Mouse (Mus musculus): ENCODE data around the gene Col13a1. TPM values are rescaled to one million over a fixed set of nuclear protein-coding genes. Genes with fewer than 3 reads are reported as not detected.
A peak's percentile ranks its signal among the peaks of the same experiment; 100 is the strongest.

The Col13a1 gene
- polyA plus RNA-seq, 2 experiments = 5.5 to 10.2 TPM

DNA sequence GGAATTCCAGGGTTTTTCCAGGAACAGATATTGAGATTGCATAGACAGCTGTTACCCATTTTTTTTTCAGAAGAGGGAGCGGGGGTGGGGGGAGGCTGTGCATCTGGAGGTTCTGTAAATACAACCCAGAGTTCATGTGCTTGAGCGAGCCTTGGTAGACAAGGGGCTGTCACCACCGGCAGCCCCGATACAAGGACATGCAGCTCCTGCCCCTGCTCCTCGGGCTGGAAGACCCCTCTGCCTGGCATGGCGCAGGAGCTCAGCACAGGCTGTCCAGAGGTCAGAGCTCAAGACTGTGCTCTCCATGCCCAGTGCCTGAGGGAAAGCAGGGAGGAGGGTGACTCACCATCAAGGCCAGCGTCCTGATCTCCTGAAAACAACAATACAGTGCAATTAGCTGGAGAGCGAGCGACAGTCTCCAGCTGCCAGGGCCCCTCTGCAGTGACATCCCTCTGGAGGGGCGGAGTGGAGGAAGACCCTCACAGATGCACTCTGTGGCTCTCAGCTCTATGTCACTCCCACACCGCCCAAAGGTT is 112.8 kb downstream of the Col13a1 start:
- Histone ChIP-seq H3K36me3 (ENCODE audit: control insufficient read depth, insufficient read depth, low read length) (no peaks in the 10 kb centered on the region), H3K27me3 (ENCODE audit: control insufficient read depth, insufficient read depth, low read length) (no peaks in the 10 kb centered on the region), H3K9ac (ENCODE audit: low read depth, low read length, severe bottlenecking) (no peak overlapping the region), H3K9me3 (ENCODE audit: control insufficient read depth, low read length) (peaks cover 20% of the 10 kb centered on the region), H3K4me1 (ENCODE audit: control insufficient read depth, insufficient read depth, low read length) (peaks cover 6% of the 10 kb centered on the region), H3K4me2 (replicated peaks; ENCODE audit: low read depth, low read length, severe bottlenecking) (no peak overlapping the region), H3K4me3 (replicated peaks; ENCODE audit: low read length) (no peak overlapping the region), H3K27ac (replicated peaks; ENCODE audit: low read depth, low read length) (no peak overlapping the region; the same call in 1 of the 2 replicates)
- no peak for TF ChIP-seq POLR2A (IDR thresholded peaks at IDR 0.05; ENCODE audit: borderline replicate concordance, extremely low read depth, insufficient read depth, insufficient read length)
- DNase-seq (ENCODE audit: low spot score) = peak; percentile 49
- peak; percentile 71 for ATAC-seq (ENCODE audit: low FRiP score, low read depth)
- WGBS = 42% methylated on average over 11 of the region's 11 CpGs

DNA sequence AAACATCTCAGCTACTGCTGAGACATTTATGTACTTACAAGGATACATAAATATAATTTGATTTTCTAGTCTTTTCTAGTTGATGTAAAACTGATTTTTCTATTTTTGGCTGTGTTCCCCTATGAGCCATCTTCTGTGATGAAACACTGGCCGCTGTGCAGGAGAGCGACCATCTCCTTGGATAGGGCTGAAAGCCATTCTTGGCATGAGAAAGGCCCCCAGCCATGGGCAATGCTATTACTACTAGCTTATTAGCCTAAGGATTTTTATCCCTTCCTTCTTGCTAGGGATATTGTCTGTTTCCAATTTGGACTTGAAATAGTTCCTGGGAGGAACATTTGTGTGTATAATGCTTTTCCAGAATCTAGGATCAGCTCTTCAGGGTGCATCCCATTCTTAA is 119.5 kb downstream of the Col13a1 start:
- Histone ChIP-seq H3K27ac (replicated peaks; ENCODE audit: low read depth, low read length) (no peak overlapping the region), H3K9ac (ENCODE audit: low read depth, low read length, severe bottlenecking) (no peak overlapping the region), H3K27me3 (ENCODE audit: control insufficient read depth, insufficient read depth, low read length) (no peaks in the 10 kb centered on the region), H3K36me3 (ENCODE audit: control insufficient read depth, insufficient read depth, low read length) (no peaks in the 10 kb centered on the region), H3K4me1 (ENCODE audit: control insufficient read depth, insufficient read depth, low read length) (no peaks in the 10 kb centered on the region), H3K4me3 (replicated peaks; ENCODE audit: low read length) (no peak overlapping the region), H3K4me2 (replicated peaks; ENCODE audit: low read depth, low read length, severe bottlenecking) (no peak overlapping the region), H3K9me3 (ENCODE audit: control insufficient read depth, low read length) (peaks cover 20% of the 10 kb centered on the region)
- no peak for TF ChIP-seq POLR2A (IDR thresholded peaks at IDR 0.05; ENCODE audit: borderline replicate concordance, extremely low read depth, insufficient read depth, insufficient read length)
- DNase-seq (ENCODE audit: low spot score) = no peak
- whole genome bisulfite sequencing = 78% methylated on average over 2 of the region's 2 CpGs
- ATAC-seq (ENCODE audit: low FRiP score, low read depth) = no peak

DNA sequence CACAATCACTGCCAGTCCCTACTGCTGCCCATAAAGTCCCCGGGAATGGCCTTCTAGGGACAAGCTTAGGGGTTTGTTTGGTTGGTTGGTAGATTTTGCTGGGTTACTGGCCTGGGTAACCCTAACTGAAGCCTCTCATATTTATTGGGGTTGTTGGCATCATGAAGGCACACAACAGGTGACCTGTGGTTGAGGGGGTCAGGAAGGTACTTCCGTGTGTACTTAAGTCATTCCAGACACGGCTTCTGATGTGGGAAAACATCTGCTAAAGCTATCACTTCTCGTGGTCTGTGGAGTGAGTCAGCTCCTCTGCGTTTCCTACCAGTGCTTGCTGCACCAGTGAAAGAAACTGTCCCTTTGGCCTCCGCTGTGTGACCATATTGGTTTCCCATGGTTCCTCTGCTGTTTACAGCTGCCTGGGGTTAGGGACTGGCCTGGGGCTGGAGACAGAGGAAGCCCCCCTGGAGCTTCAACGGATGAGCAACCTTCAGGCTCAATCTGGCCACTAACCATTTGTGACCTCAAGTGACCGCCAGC is 123.7 kb downstream of the Col13a1 start:
- H3K9ac ChIP-seq (ENCODE audit: low read depth, low read length, severe bottlenecking) = no peak overlapping the region
- ATAC-seq (ENCODE audit: low FRiP score, low read depth) (no peak), DNase-seq (ENCODE audit: low spot score) (no peak)
- H3K36me3 ChIP-seq (ENCODE audit: control insufficient read depth, insufficient read depth, low read length) = no peaks in the 10 kb centered on the region
- TF ChIP-seq POLR2A (IDR thresholded peaks at IDR 0.05; ENCODE audit: borderline replicate concordance, extremely low read depth, insufficient read depth, insufficient read length) = no peak
- whole genome bisulfite sequencing = 55% methylated on average over 8 of the region's 8 CpGs
- H3K27me3 ChIP-seq (ENCODE audit: control insufficient read depth, insufficient read depth, low read length) = no peaks in the 10 kb centered on the region
- peaks cover 6% of the 10 kb centered on the region for H3K4me1 ChIP-seq (ENCODE audit: control insufficient read depth, insufficient read depth, low read length)
- no peak overlapping the region for H3K4me3 ChIP-seq (replicated peaks; ENCODE audit: low read length)
- H3K9me3 ChIP-seq (ENCODE audit: control insufficient read depth, low read length) = no peaks in the 10 kb centered on the region
- H3K27ac ChIP-seq (replicated peaks; ENCODE audit: low read depth, low read length) = no peak overlapping the region
- H3K4me2 ChIP-seq (replicated peaks; ENCODE audit: low read depth, low read length, severe bottlenecking) = no peak overlapping the region

DNA sequence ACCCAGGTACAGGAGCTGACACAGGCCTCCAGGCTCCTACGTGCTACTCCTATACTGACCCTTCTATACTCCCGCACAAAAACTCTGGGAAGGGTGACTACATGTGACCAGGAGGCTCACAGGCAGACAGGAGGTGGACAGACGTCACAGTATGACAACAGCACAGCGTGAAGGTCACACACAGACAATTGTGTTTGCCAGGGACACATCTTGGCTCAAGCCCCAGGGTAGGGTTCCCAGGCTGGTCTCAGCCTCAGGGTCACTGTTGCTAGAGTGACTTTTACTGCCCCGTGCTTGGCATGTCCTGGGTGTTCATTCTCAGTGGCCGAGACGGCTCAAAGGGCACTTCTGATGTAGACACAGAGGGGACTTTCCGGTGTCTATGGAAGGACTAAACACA is 126.1 kb downstream of the Col13a1 start:
- WGBS = 84% methylated on average over 8 of the region's 8 CpGs
- Histone ChIP-seq H3K27ac (replicated peaks; ENCODE audit: low read depth, low read length) (no peak overlapping the region), H3K9ac (ENCODE audit: low read depth, low read length, severe bottlenecking) (no peak overlapping the region)

DNA sequence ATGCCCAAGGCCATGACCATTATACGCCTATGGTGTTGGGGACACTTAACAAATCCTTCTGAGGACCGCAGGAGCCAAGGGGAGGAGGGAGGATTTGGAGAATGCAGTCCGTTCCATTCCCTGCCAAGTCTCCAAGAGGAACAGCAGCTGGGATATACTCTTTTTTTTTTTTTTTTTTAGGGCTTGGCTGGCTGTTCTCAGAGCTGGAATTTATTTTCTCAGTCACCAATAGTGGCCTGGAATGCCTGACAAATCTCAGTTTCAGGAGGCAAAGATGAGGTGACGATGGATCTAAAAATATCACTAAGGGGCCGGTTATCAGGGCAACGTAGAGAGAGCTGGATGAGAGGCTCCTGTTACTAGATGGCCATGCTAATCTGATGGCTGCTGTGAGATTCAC is 130.4 kb downstream of the Col13a1 start:
- TF ChIP-seq POLR2A (IDR thresholded peaks at IDR 0.05; ENCODE audit: borderline replicate concordance, extremely low read depth, insufficient read depth, insufficient read length) = no peak

More for the DNA sequence above, 126.1 kb downstream of the Col13a1 start:
- Histone ChIP-seq H3K36me3 (ENCODE audit: control insufficient read depth, insufficient read depth, low read length) (no peaks in the 10 kb centered on the region), H3K4me1 (ENCODE audit: control insufficient read depth, insufficient read depth, low read length) (peaks cover 16% of the 10 kb centered on the region), H3K4me2 (replicated peaks; ENCODE audit: low read depth, low read length, severe bottlenecking) (no peak overlapping the region), H3K9me3 (ENCODE audit: control insufficient read depth, low read length) (no peaks in the 10 kb centered on the region), H3K4me3 (replicated peaks; ENCODE audit: low read length) (no peak overlapping the region), H3K27me3 (ENCODE audit: control insufficient read depth, insufficient read depth, low read length) (no peaks in the 10 kb centered on the region)
- DNase-seq (ENCODE audit: low spot score) (no peak), ATAC-seq (ENCODE audit: low FRiP score, low read depth) (no peak)
- TF ChIP-seq POLR2A (IDR thresholded peaks at IDR 0.05; ENCODE audit: borderline replicate concordance, extremely low read depth, insufficient read depth, insufficient read length) = no peak

More for the DNA sequence above, 130.4 kb downstream of the Col13a1 start:
- Histone ChIP-seq H3K4me1 (ENCODE audit: control insufficient read depth, insufficient read depth, low read length) (peaks cover 10% of the 10 kb centered on the region; the same call in 1 of the 2 replicates), H3K27ac (replicated peaks; ENCODE audit: low read depth, low read length) (peak overlapping the region; percentile 38), H3K36me3 (ENCODE audit: control insufficient read depth, insufficient read depth, low read length) (no peaks in the 10 kb centered on the region), H3K4me3 (replicated peaks; ENCODE audit: low read length) (no peak overlapping the region), H3K4me2 (replicated peaks; ENCODE audit: low read depth, low read length, severe bottlenecking) (no peak overlapping the region), H3K9me3 (ENCODE audit: control insufficient read depth, low read length) (no peaks in the 10 kb centered on the region), H3K27me3 (ENCODE audit: control insufficient read depth, insufficient read depth, low read length) (no peaks in the 10 kb centered on the region), H3K9ac (ENCODE audit: low read depth, low read length, severe bottlenecking) (no peak overlapping the region)
- ATAC-seq (ENCODE audit: low FRiP score, low read depth) = peak; percentile 48; the same call in 1 of the 2 replicates
- WGBS = 35% methylated on average over 6 of the region's 6 CpGs
- peak; percentile 72 for DNase-seq (ENCODE audit: low spot score)

Measured in limb, embryonic 14.5 days (tissue).